Mouse (Mus musculus): Measurements from ENCODE around the gene Gck.

DNA sequence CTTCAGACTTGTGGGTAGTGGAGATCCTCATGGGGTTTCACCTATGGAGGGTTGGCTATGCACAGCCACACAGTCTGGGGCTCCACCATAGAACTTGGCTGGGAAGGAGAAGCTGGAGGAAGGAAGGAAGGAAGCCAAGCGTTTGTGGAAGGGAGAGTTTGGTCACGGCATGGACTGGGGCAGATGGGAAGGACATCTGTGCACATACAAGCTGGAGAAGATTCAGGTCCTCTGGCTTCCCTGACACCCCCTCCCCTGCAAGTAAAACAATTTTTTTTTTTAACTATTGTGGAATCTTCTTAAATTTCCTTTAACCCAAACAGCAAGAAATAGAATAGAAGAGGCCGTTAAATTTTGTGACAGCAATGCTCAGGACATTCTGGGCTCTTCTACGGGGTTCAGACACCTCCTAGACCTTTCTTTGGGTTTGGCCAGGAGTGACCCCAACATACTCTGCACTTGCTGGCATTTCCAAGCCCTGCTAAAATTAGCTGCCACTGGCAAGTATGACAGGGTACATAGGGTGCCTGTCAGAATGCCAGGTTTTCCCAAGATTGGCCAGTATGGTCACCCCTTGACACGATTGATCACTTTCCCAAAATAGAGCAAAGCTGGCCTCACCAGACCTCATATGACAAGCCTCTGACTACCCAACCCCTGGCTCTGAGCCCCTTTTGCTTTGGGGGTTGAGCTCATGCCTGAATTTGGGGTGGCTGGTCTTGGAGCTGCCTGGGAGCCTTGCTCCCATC lies 34.3 kb downstream of the Gck start:
- TF ChIP-seq POLR2A (IDR thresholded peaks at IDR 0.05; ENCODE audit: insufficient read depth, low read length) = no peak
- no peak for TF ChIP-seq CTCF (IDR thresholded peaks at IDR 0.05; ENCODE audit: low read depth, low read length)
- TF ChIP-seq EP300 (IDR thresholded peaks at IDR 0.05; ENCODE audit: insufficient read depth, low read depth, low read length) = no peak

Measured in ES-Bruce4 (cell line).